Mouse (Mus musculus): Measurements from ENCODE around the gene B020011L13Rik.
"Not testable (repeated sequence)": the region's sequence is repeated elsewhere in the genome, so short reads cannot be mapped to it uniquely, and the experiment has no call there.

The B020011L13Rik gene

GRCm38 (mm10) chr1:117780833-117781232 lies at the start of gene B020011L13Rik:
TSS of gene B020011L13Rik (plus strand) at chr1:117781133.
- DNase-seq: not testable (repeated sequence)

- DNase-seq: not testable (repeated sequence)
These were observed 35.3 kb downstream of the B020011L13Rik start for GRCm38 (mm10) chr1:117816271-117816670.

- DNase-seq: not testable (repeated sequence)
These were observed 48.8 kb downstream of the B020011L13Rik start, which contains the start of gene Gm28360 for GRCm38 (mm10) chr1:117829781-117830180. TSS of gene Gm28360 (plus strand) at chr1:117830081.

- not testable (repeated sequence) for DNase-seq
These were observed 70.8 kb downstream of the B020011L13Rik start for GRCm38 (mm10) chr1:117851718-117852117.
